ENCODE assay signal across 15 mouse cellular contexts in the genomic region with DNA sequence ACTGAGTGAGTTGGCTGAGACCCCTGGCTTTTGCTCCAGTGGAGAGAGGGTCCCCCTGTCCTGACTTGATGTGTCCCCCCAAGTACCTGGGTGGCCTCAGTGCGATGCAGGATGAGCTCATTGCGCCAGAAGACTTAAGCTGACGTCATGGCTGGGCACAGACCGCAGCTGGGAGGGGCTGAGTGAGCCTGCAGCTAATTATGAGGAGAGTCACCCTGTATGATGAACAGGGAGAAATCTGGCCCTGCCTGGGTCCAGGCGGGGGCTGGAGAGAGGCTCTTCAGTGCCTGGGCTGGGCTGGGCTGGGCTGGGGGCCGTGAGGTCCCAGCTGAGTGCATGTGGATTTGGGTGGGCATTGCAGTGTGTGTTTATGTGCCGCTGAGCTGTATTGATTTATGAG. TPM values are rescaled to one million over a fixed set of nuclear protein-coding genes. Genes with fewer than 3 reads are reported as not detected.
DNase-seq lines count a peak whose midpoint lies in the region; ATAC-seq lines count a peak whose summit lies in the region.
"Had no signal": no experiment of that assay in that cellular context is flagged by ENCODE, and none has a peak within 500 bp of the region (broad histone marks: within the 10 kb centered on the region; RNA-seq: fewer than 3 reads in every experiment).

No protein-coding gene starts in this region.

- no peaks in the 10 kb centered on the region for H3K36me3 ChIP-seq in intestine, embryonic 16.5 days (ENCODE audit: control insufficient read depth, insufficient read depth, low read length)
- H3K36me3 ChIP-seq in intestine, embryonic 15.5 days = no peaks in the 10 kb centered on the region
- H3K36me3 ChIP-seq: embryonic facial prominence, embryonic 13.5 days; hindbrain, embryonic 15.5 days had no signal

- no peak overlapping the region for H3K4me3 ChIP-seq in intestine, embryonic 16.5 days (ENCODE audit: low read length)
- H3K4me3 ChIP-seq in intestine, embryonic 15.5 days (replicated peaks) = no peak overlapping the region
- H3K4me3 ChIP-seq: embryonic facial prominence, embryonic 13.5 days; hindbrain, embryonic 15.5 days had no signal

- peaks cover 13% of the 10 kb centered on the region for H3K4me1 ChIP-seq in intestine, embryonic 16.5 days (ENCODE audit: control insufficient read depth, insufficient read depth, low read length)
- peaks cover 22% of the 10 kb centered on the region for H3K4me1 ChIP-seq in intestine, embryonic 15.5 days (replicated peaks)

- 36% methylated on average over 7 of the region's 7 CpGs for WGBS in intestine, embryonic 16.5 days
- WGBS in intestine, embryonic 15.5 days = 34% methylated on average over 7 of the region's 7 CpGs

- no peaks in the 10 kb centered on the region for H3K27me3 ChIP-seq in intestine, embryonic 16.5 days (replicated peaks; ENCODE audit: control insufficient read depth, insufficient read depth, low read length)
- H3K27me3 ChIP-seq in intestine, embryonic 15.5 days (replicated peaks) = no peaks in the 10 kb centered on the region

- H3K4me2 ChIP-seq in intestine, embryonic 16.5 days (ENCODE audit: low read depth, low read length) = no peak overlapping the region
- no peak overlapping the region for H3K4me2 ChIP-seq in intestine, embryonic 15.5 days (replicated peaks)
- H3K4me2 ChIP-seq: embryonic facial prominence, embryonic 13.5 days; hindbrain, embryonic 15.5 days had no signal

- no peaks in the 10 kb centered on the region for H3K9me3 ChIP-seq in intestine, embryonic 16.5 days (ENCODE audit: control insufficient read depth, low read length)
- H3K9me3 ChIP-seq in intestine, embryonic 15.5 days = no peaks in the 10 kb centered on the region
- H3K9me3 ChIP-seq: embryonic facial prominence, embryonic 13.5 days; hindbrain, embryonic 15.5 days had no signal

- peak; percentile 30; the same call in 1 of the 2 replicates for ATAC-seq in intestine, embryonic 16.5 days
- no peak for ATAC-seq in intestine, embryonic 15.5 days

- DNase-seq in adrenal gland, adult 2 months = peak; percentile 58
- no peak for DNase-seq in adrenal gland, adult 8-10 months
- DNase-seq in adrenal gland, postnatal 36 days = peak; percentile 24 to 47
- peak; percentile 23 for DNase-seq in lung, postnatal 14 days
- no peak for DNase-seq in layer of hippocampus, adult 18-20 months (ENCODE audit: low spot score in 2 of 2)
- DNase-seq in frontal cortex, adult 2 months (ENCODE audit: extremely low spot score in 1 of 2, low spot score in 1 of 2) = no peak
- DNase-seq: kidney, postnatal 4 days; liver; right cerebral cortex, postnatal 4 days; thymus, adult 18-20 months had no signal

- H3K27ac ChIP-seq in intestine, embryonic 16.5 days (ENCODE audit: low read length) = no peak overlapping the region
- H3K27ac ChIP-seq in intestine, embryonic 15.5 days = no peak overlapping the region
- H3K27ac ChIP-seq: embryonic facial prominence, embryonic 13.5 days; hindbrain, embryonic 15.5 days had no signal

- H3K9ac ChIP-seq in intestine, embryonic 16.5 days (ENCODE audit: low read depth, low read length) = no peak overlapping the region
- no peak overlapping the region for H3K9ac ChIP-seq in intestine, embryonic 15.5 days
- H3K9ac ChIP-seq: embryonic facial prominence, embryonic 13.5 days; hindbrain, embryonic 15.5 days had no signal

RNA-seq across cellular contexts. Expression of a gene that starts 2.6 kb away (rescaled TPM):
- total RNA-seq in adrenal gland, adult 2 months (2021) = 100 to 1,000 TPM; 137 to 190 TPM
- 137 and 140 TPM in 2 replicates for polyA plus RNA-seq in adrenal gland, adult 2 months (2012; rRNA removed)
- 100 to 1,000 TPM; 111 to 179 (median 142) TPM for total RNA-seq in adrenal gland, adult 8-10 months (2022)
- 11.3 and 11.8 TPM in 2 replicates for polyA plus RNA-seq in intestine, embryonic 16.5 days (2015; fragmentation: Nextera tagmentation; extraction: Ambion mirVana)
- 11.4 and 12.1 TPM in 2 replicates for polyA plus RNA-seq in intestine, embryonic 15.5 days (2015; fragmentation: Nextera tagmentation; extraction: Ambion mirVana)
- 100 to 1,000 TPM; 106 to 228 TPM for total RNA-seq in adrenal gland, postnatal 36 days (2021)
- 10 to 100 TPM; 10.8 to 15.4 TPM for total RNA-seq in layer of hippocampus, adult 18-20 months (2021)
- 13.6 and 15.0 TPM in 2 replicates for polyA plus RNA-seq in frontal cortex, adult 2 months (2012; rRNA removed)
- total RNA-seq: megakaryocyte-erythroid progenitor cell, adult 5-6 weeks had no signal

Comparison
In these comparisons a context has a peak if more than half of its experiments do, and no peak if none do; other contexts are left out.
1. DNase-seq: peak in adrenal gland, adult 2 months (single experiment), adrenal gland, postnatal 36 days (2 of 2) and lung, postnatal 14 days (single experiment); none in adrenal gland, adult 8-10 months (single experiment), layer of hippocampus, adult 18-20 months (0 of 2) and frontal cortex, adult 2 months (0 of 2).
2. RNA of a gene that starts 2.6 kb away (total RNA-seq): 106 to 228 TPM in adrenal gland, postnatal 36 days, 137 to 190 TPM in adrenal gland, adult 2 months and 111 to 179 TPM in adrenal gland, adult 8-10 months; 10.8 to 15.4 TPM in layer of hippocampus, adult 18-20 months; every median in the first group is over 4 times any median in the second.